Mouse (Mus musculus) kidney, adult 2 months (tissue): ENCODE data around the gene Olfr414. TPM values are rescaled to one million over a fixed set of nuclear protein-coding genes. Genes with fewer than 3 reads are reported as not detected.

Experiments used
- DNase-seq: peaks from one replicate; pipeline ENCODE4 v3.0.0; 2021
- H3K27ac ChIP-seq: fragments of 200-500 bp; 2 replicates; pipeline ENCODE4 v1.5.1; 2012; ENCODE audit warnings: low read depth, low read length, control low read depth, inconsistent platforms; ENCODE audit not compliant: insufficient read depth
- H3K27me3 ChIP-seq: fragments of 200-500 bp; replicated peaks from 2 replicates; pipeline ENCODE4 v1.6.1; 2012; ENCODE audit warnings: mild to moderate bottlenecking, moderate library complexity, low read length, inconsistent platforms; ENCODE audit not compliant: control insufficient read depth, insufficient read depth
- H3K36me3 ChIP-seq: fragments of 200-500 bp; 2 replicates; pipeline ENCODE4 v1.6.1; 2012; ENCODE audit warnings: mild to moderate bottlenecking, moderate library complexity, low read length, inconsistent platforms; ENCODE audit not compliant: control insufficient read depth, insufficient read depth
- H3K4me1 ChIP-seq: fragments of 200-500 bp; 2 replicates; pipeline ENCODE4 v1.6.1; 2011; ENCODE audit warnings: low read length; ENCODE audit not compliant: control insufficient read depth, insufficient read depth
- H3K4me3 ChIP-seq: fragments of 200-500 bp; 2 replicates; pipeline ENCODE4 v1.5.1; 2011; ENCODE audit warnings: mild to moderate bottlenecking, low read depth, low read length, control low read depth; ENCODE audit not compliant: insufficient read depth
- CTCF ChIP-seq: fragments of 200-500 bp; conservative IDR thresholded peaks from 2 replicates; pipeline ENCODE4 v1.5.1; 2011; ENCODE audit warnings: low read depth, mild to moderate bottlenecking, control low read depth, low read length, moderate library complexity, mixed read lengths; ENCODE audit not compliant: insufficient read depth, insufficient read length
- POLR2A ChIP-seq: fragments of 200-500 bp; IDR thresholded peaks from one replicate; pipeline ENCODE4 v1.6.1; 2011; ENCODE audit warnings: low read depth, low read length, control low read depth
- WGBS: fragments of 180-500 bp; shearing (Covaris S2); methylation state at CpG from one replicate; pipeline ENCODE4 v1.1.7; 2018; 5-methylcytosine and 5-hydroxymethylcytosine counted together
- polyA plus RNA-seq: library from polyadenylated mRNA; depleted of rRNA; stranded (reverse); fragments of >200 nt; gene quantifications from 2 replicates; pipeline ENCODE4 v1.2.3, GENCODE M21; 2012; rRNA removed

Gene Olfr414
- polyA plus RNA-seq, result not detected in 2 replicates

- H3K36me3 ChIP-seq, result no peaks in the 10 kb centered on the region
- no peak within 1 kb of the TSS for H3K4me3 ChIP-seq
- no peak within 1 kb of the TSS for H3K27ac ChIP-seq
- no peaks in the 10 kb centered on the region for H3K27me3 ChIP-seq
- no peak for TF ChIP-seq CTCF
- no peak for TF ChIP-seq POLR2A
- DNase-seq, result no peak
- H3K4me1 ChIP-seq, result no peaks in the 10 kb centered on the region
- whole genome bisulfite sequencing, result 59% methylated on average over 1 of the region's 1 CpGs
Measured at GRCm38 (mm10) chr1:174423764-174424163, at the start of gene Olfr414. Gene Olfr414 (plus strand): TSS chr1:174424064.

DNA sequence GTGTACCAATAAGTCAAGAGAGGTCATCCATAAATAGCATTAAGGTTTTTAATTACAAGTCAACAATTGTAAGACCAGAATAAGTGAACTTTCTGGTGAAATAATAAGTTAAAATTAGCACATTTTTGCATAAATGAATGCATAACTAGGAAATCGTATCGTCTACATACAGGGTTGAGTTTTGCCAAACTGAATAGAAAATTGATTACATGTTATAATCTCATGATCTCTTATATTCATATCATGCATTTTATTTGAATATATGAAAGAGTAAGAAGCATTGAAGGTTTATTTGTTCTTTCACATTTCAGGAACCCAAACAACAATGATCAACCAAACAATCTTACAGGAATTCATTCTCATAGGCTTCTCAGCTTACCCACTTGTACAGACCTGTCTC lies 33.1 kb upstream of the Olfr414 start, which contains the start of gene Olfr248:
Olfr248 (plus strand) TSS at position 301 of the 400 bp plus-strand sequence.
- H3K4me1 ChIP-seq, result no peaks in the 10 kb centered on the region
- 90% methylated on average over 2 of the region's 2 CpGs for WGBS
- no peak for TF ChIP-seq CTCF
- no peak for TF ChIP-seq POLR2A

GRCm38 (mm10) chr1:174422959-174423358 lies 905 bp upstream of the Olfr414 start:
- WGBS, result 93% methylated on average over 4 of the region's 4 CpGs
- H3K36me3 ChIP-seq, result no peaks in the 10 kb centered on the region
- no peak overlapping the region for H3K4me3 ChIP-seq

More for the DNA sequence above, 33.1 kb upstream of the Olfr414 start, which contains the start of gene Olfr248:
- H3K4me3 ChIP-seq, result no peak within 1 kb of the TSS
- H3K27ac ChIP-seq, result no peak within 1 kb of the TSS
- no peaks in the 10 kb centered on the region for H3K36me3 ChIP-seq
- H3K27me3 ChIP-seq, result no peaks in the 10 kb centered on the region
- no peak for DNase-seq

DNA sequence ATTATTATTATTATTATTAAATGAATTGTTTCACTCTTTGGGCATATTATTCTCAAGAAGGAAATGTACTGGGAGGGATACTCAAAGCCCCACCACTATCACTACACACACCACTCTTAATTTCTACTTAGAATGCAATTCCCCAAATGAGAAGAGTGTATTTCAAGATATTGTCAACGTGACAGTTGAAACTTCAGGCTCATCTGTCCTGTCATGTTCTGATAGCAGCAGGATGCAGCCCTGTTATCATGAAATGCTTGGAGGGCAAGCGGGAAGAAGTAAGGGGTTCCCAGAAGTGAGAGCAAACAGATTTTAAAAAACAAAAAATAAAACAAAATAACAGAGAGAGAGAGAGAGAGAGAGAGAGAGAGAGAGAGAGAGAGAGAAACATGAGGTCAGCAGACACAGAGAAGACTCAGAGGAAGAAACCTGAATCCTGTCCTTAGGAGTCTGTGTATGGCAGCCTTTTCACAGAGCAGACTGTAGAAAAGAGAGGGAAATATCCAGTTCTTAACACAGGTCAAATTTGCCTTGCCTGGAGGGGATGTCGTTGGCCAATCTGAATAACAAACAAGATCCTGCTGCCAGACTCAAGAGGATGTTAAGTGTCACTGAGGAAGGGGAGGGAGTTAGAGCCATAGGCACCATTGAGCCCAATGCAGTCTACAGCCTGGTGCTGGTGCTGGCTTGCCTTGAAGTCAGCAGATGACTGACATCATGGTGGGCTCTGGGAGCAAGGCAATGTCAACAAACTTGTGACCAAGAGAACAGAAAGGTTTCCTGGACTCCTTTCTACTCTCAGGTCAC lies 2.5 kb downstream of the Olfr414 start:
- DNase-seq, result no peak
- H3K36me3 ChIP-seq, result no peaks in the 10 kb centered on the region
- H3K27me3 ChIP-seq, result no peaks in the 10 kb centered on the region
- TF ChIP-seq POLR2A (no peak), CTCF (no peak)
- no peaks in the 10 kb centered on the region for H3K4me1 ChIP-seq
- no peak overlapping the region for H3K27ac ChIP-seq
- 51% methylated on average over 3 of the region's 3 CpGs for WGBS
- H3K4me3 ChIP-seq, result no peak overlapping the region

More at GRCm38 (mm10) chr1:174422959-174423358, 905 bp upstream of the Olfr414 start:
- Histone ChIP-seq H3K4me1 (no peaks in the 10 kb centered on the region), H3K27me3 (no peaks in the 10 kb centered on the region), H3K27ac (no peak overlapping the region)
- DNase-seq, result no peak
- TF ChIP-seq POLR2A, result no peak
- TF ChIP-seq CTCF, result no peak

- H3K36me3 ChIP-seq, result no peaks in the 10 kb centered on the region
- no peaks in the 10 kb centered on the region for H3K4me1 ChIP-seq
- DNase-seq, result no peak
- TF ChIP-seq POLR2A (no peak), CTCF (no peak)
- WGBS, result 91% methylated on average over 1 of the region's 1 CpGs
- H3K27me3 ChIP-seq, result no peaks in the 10 kb centered on the region
- no peak overlapping the region for H3K4me3 ChIP-seq
- H3K27ac ChIP-seq, result no peak overlapping the region
Measured at GRCm38 (mm10) chr1:174427402-174427801, 3.5 kb downstream of the Olfr414 start.

- no peak overlapping the region for H3K27ac ChIP-seq
- TF ChIP-seq CTCF, result no peak
- TF ChIP-seq POLR2A, result no peak
- no peaks in the 10 kb centered on the region for H3K4me1 ChIP-seq
- H3K36me3 ChIP-seq, result no peaks in the 10 kb centered on the region
- no peak for DNase-seq
- H3K4me3 ChIP-seq, result no peak overlapping the region
- no peaks in the 10 kb centered on the region for H3K27me3 ChIP-seq
- WGBS, result 87% methylated on average over 2 of the region's 2 CpGs
Measured at GRCm38 (mm10) chr1:174428407-174428806, 4.5 kb downstream of the Olfr414 start.

DNA sequence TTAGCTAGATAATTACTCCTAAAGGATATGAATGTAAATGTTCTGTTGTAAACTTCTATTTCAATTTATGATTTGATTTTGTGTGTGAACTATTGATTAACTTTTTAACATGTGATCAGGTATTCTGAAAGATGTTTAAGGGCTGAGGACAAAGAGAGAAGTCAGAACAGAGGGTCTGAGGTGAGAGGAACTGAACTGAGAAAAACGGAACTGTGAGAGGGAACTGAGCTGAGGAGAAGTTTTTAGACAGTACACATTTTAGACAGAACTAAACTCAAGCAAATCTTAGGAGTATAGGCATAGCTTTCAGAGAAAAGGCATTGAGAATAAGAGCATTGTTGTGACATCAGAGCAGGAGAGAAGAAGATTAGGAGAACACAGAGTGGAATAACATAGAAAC lies 10.3 kb downstream of the Olfr414 start:
- no peak for TF ChIP-seq POLR2A
- no peak for TF ChIP-seq CTCF
- 46% methylated on average over 1 of the region's 1 CpGs for WGBS
- Histone ChIP-seq H3K4me1 (no peaks in the 10 kb centered on the region), H3K4me3 (no peak overlapping the region), H3K36me3 (no peaks in the 10 kb centered on the region), H3K27me3 (no peaks in the 10 kb centered on the region), H3K27ac (no peak overlapping the region)
- DNase-seq, result no peak
